Mouse (Mus musculus) ovary, postnatal 10 days (tissue): ENCODE data around the gene Hist1h4b.

Experiments
- DNase-seq: peaks from one replicate; pipeline ENCODE4 v3.0.0; 2022; ENCODE audit warnings: low spot score

Hist1h4b gene

DNA sequence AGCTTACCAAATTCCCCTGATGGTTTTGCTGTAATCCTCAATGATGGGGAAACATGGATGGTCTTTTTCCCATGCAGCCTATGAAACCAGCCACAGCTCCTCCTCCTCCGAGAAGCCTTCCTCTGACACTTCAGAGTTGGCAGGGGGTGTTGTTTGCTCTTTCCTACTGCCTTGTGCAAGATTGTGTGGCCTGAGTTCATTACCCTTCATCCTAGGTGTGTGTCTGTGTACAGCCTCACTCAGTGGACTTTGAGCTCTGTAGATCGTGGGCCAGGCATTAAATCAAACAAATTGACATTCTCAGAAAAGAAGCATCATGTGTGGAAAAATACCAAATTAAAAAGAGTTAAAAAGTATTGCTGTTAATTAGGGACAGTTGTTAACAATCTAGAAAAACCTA lies 47.7 kb downstream of the Hist1h4b start:
- no peak for DNase-seq

DNA sequence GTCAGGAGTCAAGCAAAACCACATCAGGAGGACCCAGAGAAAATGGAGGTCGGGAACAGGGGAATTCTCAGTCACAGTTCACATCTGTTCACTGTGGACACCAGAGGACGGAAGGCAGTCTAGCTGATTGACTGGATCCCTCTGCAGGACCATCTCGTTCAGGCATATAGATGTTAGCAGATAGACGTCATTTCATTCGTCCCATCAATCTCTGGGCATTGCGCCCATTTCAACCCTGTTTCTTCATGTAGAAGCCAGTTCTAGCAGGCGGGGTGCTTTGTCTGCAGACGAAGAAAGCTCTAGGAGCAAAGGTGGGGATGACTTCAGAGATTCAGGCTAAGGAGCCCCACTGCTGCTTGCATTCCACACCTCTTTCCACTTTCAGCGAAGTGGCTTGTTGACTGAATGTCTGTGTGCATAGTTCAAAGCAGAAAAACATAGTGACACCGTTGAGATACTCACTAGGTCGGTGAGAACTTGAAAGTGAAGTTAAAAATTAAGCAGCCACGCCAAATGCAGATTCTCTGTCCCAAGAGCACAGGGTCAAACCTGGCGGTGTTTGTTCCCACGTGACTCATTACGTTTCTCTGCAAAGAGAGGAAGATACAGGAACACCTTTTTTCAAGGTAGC lies 49.7 kb downstream of the Hist1h4b start, which contains the start of gene Slc17a2:
TSS of gene Slc17a2 (plus strand) at position 572 of the 631 bp plus-strand sequence.
- DNase-seq: no peak
